ENCODE assay signal across 35 mouse cellular contexts in the genomic region with DNA sequence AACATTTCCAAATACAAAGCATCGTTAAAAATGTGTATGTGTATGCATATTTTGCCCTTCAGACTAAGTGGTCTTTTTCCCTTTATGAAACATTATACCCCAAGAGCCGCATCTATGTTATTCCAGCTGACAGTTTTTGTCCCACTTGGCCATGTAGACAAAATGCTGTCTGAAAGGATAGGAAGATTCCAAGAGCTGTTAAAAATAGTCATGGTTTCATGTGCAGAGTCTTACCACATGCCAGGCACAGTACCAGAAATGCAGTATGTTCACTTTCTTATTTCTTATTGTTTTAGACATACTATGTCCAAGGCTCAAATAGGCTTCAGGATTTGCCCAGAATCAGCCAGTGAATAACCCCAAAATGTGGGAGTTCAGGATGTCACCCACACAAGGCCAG. TPM values are rescaled to one million over a fixed set of nuclear protein-coding genes. Genes with fewer than 3 reads are reported as not detected.
"Had no signal": no experiment of that assay in that cellular context is flagged by ENCODE, and none has a peak within 500 bp of the region (broad histone marks: within the 10 kb centered on the region; RNA-seq: fewer than 3 reads in every experiment).

No protein-coding gene starts in this region.

- ATAC-seq: liver, embryonic 12.5 days; liver, postnatal 0 days; lung, postnatal 0 days; midbrain, embryonic 13.5 days; midbrain, embryonic 16.5 days had no signal

- H3K36me3 ChIP-seq: limb, embryonic 10.5 days; limb, embryonic 15.5 days; liver, embryonic 12.5 days; liver, embryonic 13.5 days; liver, embryonic 15.5 days; lung, embryonic 15.5 days; midbrain, embryonic 12.5 days; midbrain, embryonic 15.5 days had no signal

- H3K4me1 ChIP-seq: limb, embryonic 10.5 days; limb, embryonic 12.5 days; limb, embryonic 13.5 days; limb, embryonic 15.5 days; liver, embryonic 12.5 days; liver, embryonic 13.5 days; liver, embryonic 15.5 days; lung, embryonic 15.5 days; megakaryocyte, embryonic 14.5 days; midbrain, embryonic 10.5 days; midbrain, embryonic 12.5 days had no signal

- DNase-seq: left cerebral cortex, postnatal 4 days; liver; liver, embryonic 13.5 days; liver, postnatal 0 days; lung, adult 18-20 months; lung, adult 2 months; lung, embryonic 14.5 days; lung, postnatal 10 days; lung, postnatal 14 days; lung, postnatal 36 days; lung, postnatal 4 days; midbrain, embryonic 14.5 days had no signal

- H3K27me3 ChIP-seq: limb, embryonic 12.5 days; limb, embryonic 13.5 days; limb, embryonic 15.5 days; liver, embryonic 12.5 days; liver, embryonic 13.5 days; liver, embryonic 15.5 days; lung, embryonic 15.5 days; megakaryocyte, embryonic 14.5 days; midbrain, embryonic 12.5 days; midbrain, embryonic 13.5 days; midbrain, embryonic 15.5 days; neural tube, embryonic 12.5 days had no signal

- H3K9me3 ChIP-seq: limb, embryonic 10.5 days; limb, embryonic 13.5 days; limb, embryonic 15.5 days; liver, embryonic 12.5 days; liver, embryonic 13.5 days; liver, embryonic 15.5 days; lung, embryonic 15.5 days; midbrain, embryonic 10.5 days; midbrain, embryonic 12.5 days; midbrain, embryonic 13.5 days; midbrain, embryonic 15.5 days; neural tube, embryonic 12.5 days had no signal

- H3K27ac ChIP-seq: limb, embryonic 10.5 days; limb, embryonic 12.5 days; limb, embryonic 13.5 days; limb, embryonic 15.5 days; liver, embryonic 12.5 days; liver, embryonic 13.5 days; liver, embryonic 14.5 days; liver, embryonic 15.5 days; lung, embryonic 15.5 days; macrophage; midbrain, embryonic 10.5 days; midbrain, embryonic 12.5 days; midbrain, embryonic 13.5 days; midbrain, embryonic 15.5 days; neural tube, embryonic 12.5 days had no signal

- H3K4me2 ChIP-seq: limb, embryonic 12.5 days; limb, embryonic 13.5 days; limb, embryonic 15.5 days; liver, embryonic 11.5 days; liver, embryonic 12.5 days; liver, embryonic 13.5 days; liver, embryonic 15.5 days; lung, embryonic 14.5 days; lung, embryonic 15.5 days; midbrain, embryonic 11.5 days; midbrain, embryonic 12.5 days; midbrain, embryonic 13.5 days; midbrain, embryonic 15.5 days; neural tube, embryonic 12.5 days had no signal

- H3K4me3 ChIP-seq: limb, embryonic 10.5 days; limb, embryonic 12.5 days; limb, embryonic 13.5 days; limb, embryonic 15.5 days; liver, embryonic 12.5 days; liver, embryonic 13.5 days; liver, embryonic 15.5 days; lung, embryonic 15.5 days; megakaryocyte, embryonic 14.5 days; midbrain, embryonic 10.5 days; midbrain, embryonic 12.5 days; midbrain, embryonic 13.5 days; midbrain, embryonic 15.5 days; myocyte; neural tube, embryonic 12.5 days had no signal

- H3K9ac ChIP-seq: limb, embryonic 12.5 days; limb, embryonic 13.5 days; limb, embryonic 15.5 days; liver, embryonic 12.5 days; liver, embryonic 13.5 days; liver, embryonic 14.5 days; liver, embryonic 15.5 days; liver, postnatal 0 days; lung, embryonic 14.5 days; lung, embryonic 15.5 days; midbrain, embryonic 12.5 days; midbrain, embryonic 13.5 days; midbrain, embryonic 15.5 days; neural tube, embryonic 12.5 days had no signal

RNA-seq across cellular contexts. Expression of a gene that starts 24.1 kb away (rescaled TPM):
- total RNA-seq: liver, adult 2 months; megakaryocyte-erythroid progenitor cell, adult 5-6 weeks; monocyte, adult 5-6 weeks had no signal
- polyA plus RNA-seq: liver, postnatal 0 days; macrophage had no signal
